Mouse (Mus musculus): ENCODE data around the gene Chchd3. TPM values are rescaled to one million over a fixed set of nuclear protein-coding genes. Genes with fewer than 3 reads are reported as not detected.

The Chchd3 gene
- polyA plus RNA-seq, 1 experiment from 2014 or later = 134 TPM

- Histone ChIP-seq H3K4me2 (replicated peaks; ENCODE audit: low read depth) (no peak overlapping the region), H3K27ac (ENCODE audit: low read depth, low read length) (no peak overlapping the region)
- ATAC-seq = no peak
Observed at GRCm38 (mm10) chr6:32823856-32824620, 236.0 kb downstream of the Chchd3 start.

DNA sequence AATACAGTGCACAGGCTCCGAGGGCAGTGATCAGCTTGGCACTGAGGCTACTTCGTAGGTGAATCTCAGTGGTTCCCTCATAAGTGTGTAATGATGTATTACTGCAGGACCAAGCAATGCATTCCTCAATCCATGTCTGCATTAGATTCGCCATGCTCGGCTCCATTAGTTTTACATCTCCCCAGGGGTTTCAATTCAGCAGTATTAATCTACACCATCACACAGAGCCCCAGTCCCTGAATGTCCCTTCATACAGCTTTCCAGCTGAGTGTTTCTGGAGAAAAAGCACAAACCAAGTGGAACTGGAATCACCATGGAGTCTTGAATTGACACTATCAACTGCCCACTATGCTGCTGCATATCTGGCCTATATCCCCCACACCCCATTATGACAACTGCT lies 241.1 kb downstream of the Chchd3 start:
- Histone ChIP-seq H3K4me1 (replicated peaks; ENCODE audit: control insufficient read depth, insufficient read depth, low read length) (no peaks in the 10 kb centered on the region), H3K27me3 (replicated peaks; ENCODE audit: control insufficient read depth, insufficient read depth, low read length) (no peaks in the 10 kb centered on the region), H3K27ac (ENCODE audit: low read depth, low read length) (no peak overlapping the region), H3K36me3 (ENCODE audit: control insufficient read depth, insufficient read depth) (no peaks in the 10 kb centered on the region; the same call in 1 of the 2 replicates), H3K4me3 (ENCODE audit: low read depth, low read length) (no peak overlapping the region), H3K9me3 (ENCODE audit: control insufficient read depth) (no peaks in the 10 kb centered on the region), H3K4me2 (replicated peaks; ENCODE audit: low read depth) (no peak overlapping the region), H3K9ac (ENCODE audit: low read depth, low read length) (no peak overlapping the region)
- 95% methylated on average over 4 of the region's 4 CpGs for WGBS
- no peak for TF ChIP-seq CTCF (IDR thresholded peaks at IDR 0.05; ENCODE audit: low read depth)
- no peak for ATAC-seq

More at GRCm38 (mm10) chr6:32823856-32824620, 236.0 kb downstream of the Chchd3 start:
- Histone ChIP-seq H3K27me3 (replicated peaks; ENCODE audit: control insufficient read depth, insufficient read depth, low read length) (no peaks in the 10 kb centered on the region), H3K9me3 (ENCODE audit: control insufficient read depth) (no peaks in the 10 kb centered on the region), H3K4me3 (ENCODE audit: low read depth, low read length) (no peak overlapping the region), H3K4me1 (replicated peaks; ENCODE audit: control insufficient read depth, insufficient read depth, low read length) (no peaks in the 10 kb centered on the region), H3K9ac (ENCODE audit: low read depth, low read length) (no peak overlapping the region), H3K36me3 (ENCODE audit: control insufficient read depth, insufficient read depth) (no peaks in the 10 kb centered on the region; the same call in 1 of the 2 replicates)
- TF ChIP-seq CTCF (IDR thresholded peaks at IDR 0.05; ENCODE audit: low read depth) = no peak
- WGBS = 78% methylated on average over 12 of the region's 12 CpGs

DNA sequence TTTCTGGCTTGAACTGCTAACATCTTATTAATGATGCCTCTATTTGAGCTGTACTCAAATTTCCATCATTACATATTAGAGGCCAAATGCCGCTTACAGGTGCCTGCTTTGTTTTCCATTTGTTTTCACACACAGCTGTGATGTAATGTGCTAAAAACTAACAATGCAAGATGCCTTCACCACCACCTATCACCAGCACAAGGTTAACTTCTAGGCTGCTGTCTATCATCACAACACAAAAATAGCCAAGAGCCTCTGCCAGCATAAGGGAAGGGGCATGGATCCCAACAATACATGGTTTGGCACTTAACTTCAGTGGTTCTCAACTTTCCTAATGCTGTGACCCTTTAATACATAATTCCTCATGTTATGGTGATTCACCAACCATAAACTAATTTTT lies 251.3 kb downstream of the Chchd3 start:
- no peak for TF ChIP-seq CTCF (IDR thresholded peaks at IDR 0.05; ENCODE audit: low read depth)
- Histone ChIP-seq H3K27me3 (replicated peaks; ENCODE audit: control insufficient read depth, insufficient read depth, low read length) (no peaks in the 10 kb centered on the region), H3K9me3 (ENCODE audit: control insufficient read depth) (no peaks in the 10 kb centered on the region), H3K4me2 (replicated peaks; ENCODE audit: low read depth) (no peak overlapping the region), H3K9ac (ENCODE audit: low read depth, low read length) (no peak overlapping the region), H3K4me3 (ENCODE audit: low read depth, low read length) (no peak overlapping the region), H3K27ac (ENCODE audit: low read depth, low read length) (no peak overlapping the region), H3K36me3 (ENCODE audit: control insufficient read depth, insufficient read depth) (no peaks in the 10 kb centered on the region), H3K4me1 (replicated peaks; ENCODE audit: control insufficient read depth, insufficient read depth, low read length) (no peaks in the 10 kb centered on the region)
- 93% methylated on average over 1 of the region's 1 CpGs for WGBS
- ATAC-seq = no peak

- WGBS = 73% methylated on average over 4 of the region's 4 CpGs
- H3K27ac ChIP-seq (ENCODE audit: low read depth, low read length) = no peak overlapping the region
- H3K4me2 ChIP-seq (replicated peaks; ENCODE audit: low read depth) = no peak overlapping the region
- H3K36me3 ChIP-seq (ENCODE audit: control insufficient read depth, insufficient read depth) = no peaks in the 10 kb centered on the region
- H3K4me1 ChIP-seq (replicated peaks; ENCODE audit: control insufficient read depth, insufficient read depth, low read length) = no peaks in the 10 kb centered on the region
- H3K4me3 ChIP-seq (ENCODE audit: low read depth, low read length) = no peak overlapping the region
- no peak overlapping the region for H3K9ac ChIP-seq (ENCODE audit: low read depth, low read length)
- TF ChIP-seq CTCF (IDR thresholded peaks at IDR 0.05; ENCODE audit: low read depth) = no peak
- ATAC-seq = no peak
- no peaks in the 10 kb centered on the region for H3K9me3 ChIP-seq (ENCODE audit: control insufficient read depth)
- no peaks in the 10 kb centered on the region for H3K27me3 ChIP-seq (replicated peaks; ENCODE audit: control insufficient read depth, insufficient read depth, low read length)
Observed at GRCm38 (mm10) chr6:32807771-32808170, 252.3 kb downstream of the Chchd3 start.

DNA sequence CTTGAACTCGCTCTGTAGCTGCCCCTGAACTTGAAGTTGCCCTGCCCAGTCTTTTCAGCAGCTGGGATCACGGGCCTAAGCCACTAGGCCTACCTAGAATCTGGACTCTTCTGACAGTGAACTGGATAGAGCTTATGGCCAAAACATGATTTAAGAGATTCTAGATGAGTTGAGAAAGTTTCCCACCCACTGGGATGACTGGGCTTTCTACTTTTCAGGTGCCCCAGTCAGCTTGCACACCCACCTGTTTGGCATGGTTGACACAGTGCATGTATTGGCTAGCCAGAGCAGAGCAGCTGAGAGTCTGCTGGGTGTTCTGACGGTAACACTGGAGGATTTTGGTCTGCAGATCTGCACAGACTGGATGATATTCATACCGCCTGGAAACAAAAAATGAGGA lies 256.4 kb downstream of the Chchd3 start:
- ATAC-seq = no peak
- TF ChIP-seq CTCF (IDR thresholded peaks at IDR 0.05; ENCODE audit: low read depth) = no peak

GRCm38 (mm10) chr6:32801776-32802175 lies 258.3 kb downstream of the Chchd3 start:
- no peak overlapping the region for H3K4me2 ChIP-seq (replicated peaks; ENCODE audit: low read depth)
- H3K36me3 ChIP-seq (ENCODE audit: control insufficient read depth, insufficient read depth) = peaks cover 25% of the 10 kb centered on the region; the same call in 1 of the 2 replicates
- H3K4me3 ChIP-seq (ENCODE audit: low read depth, low read length) = no peak overlapping the region
- H3K27ac ChIP-seq (ENCODE audit: low read depth, low read length) = no peak overlapping the region
- no peaks in the 10 kb centered on the region for H3K9me3 ChIP-seq (ENCODE audit: control insufficient read depth)
- no peaks in the 10 kb centered on the region for H3K27me3 ChIP-seq (replicated peaks; ENCODE audit: control insufficient read depth, insufficient read depth, low read length)
- WGBS = 95% methylated on average over 6 of the region's 6 CpGs
- H3K4me1 ChIP-seq (replicated peaks; ENCODE audit: control insufficient read depth, insufficient read depth, low read length) = no peaks in the 10 kb centered on the region
- H3K9ac ChIP-seq (ENCODE audit: low read depth, low read length) = no peak overlapping the region
- no peak for TF ChIP-seq CTCF (IDR thresholded peaks at IDR 0.05; ENCODE audit: low read depth)
- no peak for ATAC-seq

More for the DNA sequence above, 256.4 kb downstream of the Chchd3 start:
- Histone ChIP-seq H3K27ac (ENCODE audit: low read depth, low read length) (no peak overlapping the region), H3K9ac (ENCODE audit: low read depth, low read length) (no peak overlapping the region), H3K27me3 (replicated peaks; ENCODE audit: control insufficient read depth, insufficient read depth, low read length) (no peaks in the 10 kb centered on the region), H3K4me3 (ENCODE audit: low read depth, low read length) (no peak overlapping the region), H3K4me1 (replicated peaks; ENCODE audit: control insufficient read depth, insufficient read depth, low read length) (no peaks in the 10 kb centered on the region), H3K4me2 (replicated peaks; ENCODE audit: low read depth) (no peak overlapping the region), H3K36me3 (ENCODE audit: control insufficient read depth, insufficient read depth) (peaks cover 24% of the 10 kb centered on the region; the same call in 1 of the 2 replicates), H3K9me3 (ENCODE audit: control insufficient read depth) (no peaks in the 10 kb centered on the region)
- 93% methylated on average over 4 of the region's 4 CpGs for WGBS
